Mouse (Mus musculus): Measurements from ENCODE around the gene Gm10553. TPM values are rescaled to one million over a fixed set of nuclear protein-coding genes. Genes with fewer than 3 reads are reported as not detected.
"Not testable (repeated sequence)": the region's sequence is repeated elsewhere in the genome, so short reads cannot be mapped to it uniquely, and the experiment has no call there.

The Gm10553 gene
- polyA plus RNA-seq, 1 experiment from 2014 or later: not detected

DNA sequence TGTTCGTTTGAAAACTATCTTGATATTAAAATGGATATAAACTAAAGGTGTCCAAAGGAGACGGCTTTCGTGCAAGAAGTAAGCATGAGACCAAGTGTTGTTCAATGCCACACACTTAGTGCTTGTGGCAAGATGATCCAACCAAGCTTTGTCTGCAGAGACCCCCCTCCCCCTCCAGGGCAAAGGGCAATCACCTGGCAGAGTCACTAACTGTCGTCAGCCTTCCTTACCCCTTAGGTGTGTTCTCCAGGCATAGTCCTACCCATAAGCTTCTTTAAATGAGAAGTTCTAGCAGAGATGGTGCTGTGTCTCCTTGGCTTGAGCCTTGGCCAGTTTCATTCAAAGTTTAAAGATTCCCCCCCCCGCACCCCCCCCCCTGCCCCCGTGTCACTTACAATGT lies 17.6 kb downstream of the Gm10553 start:
- not testable (repeated sequence) for H3K4me3 ChIP-seq (ENCODE audit: low read length); ATAC-seq (ENCODE audit: low FRiP score, low TSS enrichment); H3K4me1 ChIP-seq (ENCODE audit: control insufficient read depth, insufficient read depth, low read length); H3K27me3 ChIP-seq (ENCODE audit: control insufficient read depth, insufficient read depth, low read length); H3K9ac ChIP-seq (ENCODE audit: low read depth, low read length); H3K36me3 ChIP-seq (ENCODE audit: control insufficient read depth, insufficient read depth, low read length); H3K27ac ChIP-seq (ENCODE audit: low read depth, low read length); H3K9me3 ChIP-seq (ENCODE audit: control insufficient read depth, low read length); H3K4me2 ChIP-seq (replicated peaks; ENCODE audit: low read depth, low read length)
- 78% methylated on average over 4 of the region's 6 CpGs for WGBS

DNA sequence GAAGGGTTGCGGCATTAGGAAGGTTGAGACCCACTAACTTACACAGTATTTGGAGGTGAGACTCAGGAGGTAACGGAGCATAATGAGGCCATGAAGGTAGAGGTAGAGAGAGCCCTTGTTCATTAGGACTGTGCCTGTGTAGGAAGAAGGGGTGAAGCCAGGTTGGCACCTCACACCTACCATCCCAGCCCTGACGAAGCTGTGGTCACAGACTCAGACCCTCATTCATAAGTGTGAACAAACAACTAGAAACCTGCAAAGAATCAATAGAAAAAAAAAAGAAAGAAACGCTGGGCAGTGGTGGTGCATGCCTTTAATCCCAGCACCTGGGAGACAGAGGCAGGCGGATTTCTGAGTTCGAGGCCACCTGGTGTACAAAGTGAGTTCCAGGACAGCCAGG lies 18.4 kb downstream of the Gm10553 start:
- not testable (repeated sequence) for H3K9me3 ChIP-seq (ENCODE audit: control insufficient read depth, low read length); H3K4me1 ChIP-seq (ENCODE audit: control insufficient read depth, insufficient read depth, low read length); H3K9ac ChIP-seq (ENCODE audit: low read depth, low read length); H3K4me2 ChIP-seq (replicated peaks; ENCODE audit: low read depth, low read length); H3K4me3 ChIP-seq (ENCODE audit: low read length); H3K27ac ChIP-seq (ENCODE audit: low read depth, low read length); ATAC-seq (ENCODE audit: low FRiP score, low TSS enrichment); H3K36me3 ChIP-seq (ENCODE audit: control insufficient read depth, insufficient read depth, low read length); H3K27me3 ChIP-seq (ENCODE audit: control insufficient read depth, insufficient read depth, low read length)
- 78% methylated on average over 5 of the region's 6 CpGs for WGBS

DNA sequence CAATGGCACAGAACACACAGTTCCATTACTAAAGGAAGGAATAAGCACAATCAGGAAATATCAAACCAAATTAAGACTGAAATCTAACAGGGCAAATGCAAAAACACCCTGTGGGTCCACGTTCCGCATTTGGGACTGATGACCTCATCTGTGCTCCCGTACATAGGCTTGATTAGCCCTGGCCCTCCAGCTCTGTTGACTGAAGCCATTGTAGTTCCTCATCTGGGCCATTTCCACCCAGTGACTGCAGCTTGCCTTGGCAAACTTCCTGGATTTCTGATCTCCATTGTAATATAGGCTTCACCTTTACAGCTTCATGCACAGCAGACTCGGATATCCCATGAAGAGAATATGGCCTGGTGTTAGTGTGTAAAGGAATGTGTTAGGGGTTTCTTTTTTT lies 21.9 kb downstream of the Gm10553 start:
- not testable (repeated sequence) for H3K36me3 ChIP-seq (ENCODE audit: control insufficient read depth, insufficient read depth, low read length); H3K4me2 ChIP-seq (replicated peaks; ENCODE audit: low read depth, low read length); H3K27ac ChIP-seq (ENCODE audit: low read depth, low read length); H3K4me1 ChIP-seq (ENCODE audit: control insufficient read depth, insufficient read depth, low read length); H3K4me3 ChIP-seq (ENCODE audit: low read length); H3K9me3 ChIP-seq (ENCODE audit: control insufficient read depth, low read length); H3K9ac ChIP-seq (ENCODE audit: low read depth, low read length); ATAC-seq (ENCODE audit: low FRiP score, low TSS enrichment); H3K27me3 ChIP-seq (ENCODE audit: control insufficient read depth, insufficient read depth, low read length)
- 83% methylated on average over 4 of the region's 4 CpGs for WGBS

DNA sequence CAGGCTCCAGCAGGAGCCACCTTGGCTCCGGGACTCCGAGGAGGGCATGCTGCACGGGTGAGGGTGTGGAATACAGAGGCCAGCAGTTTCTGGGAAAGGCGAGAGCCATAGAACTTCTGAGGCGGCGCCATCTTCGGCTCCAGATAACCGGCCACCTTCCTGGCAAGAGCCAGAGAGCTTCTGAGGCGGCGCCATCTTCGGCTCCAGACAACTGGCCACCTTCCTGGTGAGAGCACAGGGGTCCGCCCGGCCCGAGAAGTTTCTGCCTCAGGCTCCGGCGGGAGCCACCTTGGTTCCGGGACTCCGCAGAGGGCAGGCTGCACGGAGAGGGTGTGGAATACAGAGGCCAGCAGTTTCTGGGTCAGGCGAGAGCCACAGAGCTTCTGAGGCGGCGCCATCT lies 33.7 kb downstream of the Gm10553 start:
- not testable (repeated sequence) for H3K27me3 ChIP-seq (ENCODE audit: control insufficient read depth, insufficient read depth, low read length); H3K4me3 ChIP-seq (ENCODE audit: low read length); H3K9me3 ChIP-seq (ENCODE audit: control insufficient read depth, low read length); H3K9ac ChIP-seq (ENCODE audit: low read depth, low read length); H3K27ac ChIP-seq (ENCODE audit: low read depth, low read length); H3K4me1 ChIP-seq (ENCODE audit: control insufficient read depth, insufficient read depth, low read length); H3K4me2 ChIP-seq (replicated peaks; ENCODE audit: low read depth, low read length); ATAC-seq (ENCODE audit: low FRiP score, low TSS enrichment); H3K36me3 ChIP-seq (ENCODE audit: control insufficient read depth, insufficient read depth, low read length)
- WGBS: 92% methylated on average over 20 of the region's 22 CpGs

Other genes starting within 250 kb of the Gm10553 start
- 0.41 and 0.53 TPM in 2 replicates for gene Slc16a14, start 165.0 kb upstream of the Gm10553 start, polyA plus RNA-seq (2014; fragmentation: Nextera tagmentation; extraction: Ambion mirVana)
- gene A530032D15Rik, start 9.7 kb downstream of the Gm10553 start, polyA plus RNA-seq (2014; fragmentation: Nextera tagmentation; extraction: Ambion mirVana): not detected in 2 replicates
- not detected in 2 replicates for gene C130026I21Rik, start 170.4 kb downstream of the Gm10553 start, polyA plus RNA-seq (2014; fragmentation: Nextera tagmentation; extraction: Ambion mirVana)

All from kidney, embryonic 14.5 days (tissue).